Mouse (Mus musculus) neural tube, embryonic 11.5 days (tissue): ENCODE data around the gene Asic3. TPM values are rescaled to one million over a fixed set of nuclear protein-coding genes. Genes with fewer than 3 reads are reported as not detected.
A peak's percentile ranks its signal among the peaks of the same experiment; 100 is the strongest.

Experiments
- ATAC-seq: fragments of 200-750 bp; cut with Nextera tagmentation; 2 replicates; pipeline ENCODE4 v1.8.0; 2017; ENCODE audit warnings: moderate number of reproducible peaks, mild to moderate bottlenecking, moderate TSS enrichment, moderate library complexity; ENCODE audit not compliant: insufficient read depth, low FRiP score, low TSS enrichment
- DNase-seq: peaks from one replicate; pipeline ENCODE4 v3.0.0-alpha.2; 2015; ENCODE audit warnings: low spot score
- H3K27ac ChIP-seq: fragments of 300-500 bp; sonication (generic); 2 replicates; pipeline ENCODE4 v1.5.1; 2014; ENCODE audit warnings: low read depth, mild to moderate bottlenecking, low read length
- H3K27me3 ChIP-seq: fragments of 300-500 bp; sonication (generic); 2 replicates; pipeline ENCODE4 v1.6.1; 2014; ENCODE audit warnings: mild to moderate bottlenecking, low read length, mixed read lengths; ENCODE audit not compliant: control insufficient read depth, insufficient read depth
- H3K36me3 ChIP-seq: fragments of 300-500 bp; sonication (generic); 2 replicates; pipeline ENCODE4 v1.6.1; 2014; ENCODE audit warnings: mild to moderate bottlenecking, low read length, moderate library complexity, mixed read lengths; ENCODE audit not compliant: control insufficient read depth, insufficient read depth
- H3K4me1 ChIP-seq: fragments of 300-500 bp; sonication (generic); 2 replicates; pipeline ENCODE4 v1.6.1; 2014; ENCODE audit warnings: low read length, mixed read lengths; ENCODE audit not compliant: control insufficient read depth, insufficient read depth
- H3K4me2 ChIP-seq: fragments of 300-500 bp; sonication (generic); 2 replicates; pipeline ENCODE4 v1.6.1; 2014; ENCODE audit warnings: low read depth, mild to moderate bottlenecking, moderate library complexity
- H3K4me3 ChIP-seq: fragments of 300-500 bp; sonication (generic); 2 replicates; pipeline ENCODE4 v1.5.1; 2014; ENCODE audit warnings: low read depth, low read length
- H3K9ac ChIP-seq: fragments of 300-500 bp; sonication (generic); 2 replicates; pipeline ENCODE4 v1.6.1; 2014; ENCODE audit warnings: mild to moderate bottlenecking, low read length
- H3K9me3 ChIP-seq: fragments of 300-500 bp; sonication (generic); 2 replicates; pipeline ENCODE4 v1.6.1; 2016; ENCODE audit warnings: low read length; ENCODE audit not compliant: control insufficient read depth
- WGBS: fragments of 180-500 bp; shearing (Covaris S2); extraction: QIAGEN DNeasy Blood & Tissue Kit; methylation state at CpG from one replicate; pipeline ENCODE4 v1.1.7; 2014; 5-methylcytosine and 5-hydroxymethylcytosine counted together
- polyA plus RNA-seq: library from polyadenylated mRNA; unstranded; fragments of >200 nt; fragmentation: Nextera tagmentation; extraction: Ambion mirVana; gene quantifications from 2 replicates; pipeline ENCODE4 v1.2.1, GENCODE M21; 2014

Asic3 gene
- polyA plus RNA-seq, 1 experiment from 2014 or later, result 0.54 TPM

DNA sequence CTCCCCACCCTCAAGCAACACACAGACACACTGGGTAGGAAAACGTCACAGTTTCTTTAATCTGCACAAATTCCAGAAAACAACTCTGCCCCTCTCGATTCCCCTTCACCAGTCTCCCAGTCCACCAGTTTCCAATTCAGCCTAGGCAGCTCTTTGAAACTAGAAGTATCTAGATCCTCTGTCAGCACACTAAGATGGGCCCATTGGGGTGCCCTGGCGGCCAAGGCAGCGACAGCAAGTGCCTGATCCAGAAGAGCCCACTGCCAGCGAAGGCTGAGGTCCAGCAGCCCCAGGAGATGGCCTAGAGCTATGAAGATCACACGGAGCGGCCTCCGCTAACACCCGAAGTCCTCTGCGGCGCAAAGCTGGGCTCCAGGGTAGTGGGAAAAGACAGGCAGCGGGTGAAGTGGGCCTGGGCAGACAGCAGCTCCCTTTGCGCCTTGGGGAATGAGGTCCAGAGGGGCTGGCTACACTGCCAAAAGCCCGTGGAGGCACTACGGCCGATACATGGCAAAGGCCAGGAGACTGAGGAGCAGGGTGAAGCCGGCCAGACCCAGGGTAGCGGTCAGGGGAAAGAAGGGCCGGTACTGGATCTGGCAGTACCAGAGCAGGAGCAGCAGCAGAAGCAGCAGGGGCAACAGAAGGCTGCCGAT is 32.4 kb downstream of the Asic3 start:
- no peaks in the 10 kb centered on the region for H3K27me3 ChIP-seq
- H3K4me2 ChIP-seq, result peak overlapping the region; percentile 90
- peak overlapping the region; percentile 95 for H3K9ac ChIP-seq
- peak overlapping the region; percentile 96 for H3K4me3 ChIP-seq
- H3K9me3 ChIP-seq, result no peaks in the 10 kb centered on the region
- peaks cover 17% of the 10 kb centered on the region for H3K4me1 ChIP-seq
- H3K27ac ChIP-seq, result peak overlapping the region; percentile 60
- no peak for DNase-seq
- ATAC-seq, result no peak
- 56% methylated on average over 20 of the region's 20 CpGs for WGBS
- peaks cover 9% of the 10 kb centered on the region; the same call in 1 of the 2 replicates for H3K36me3 ChIP-seq

DNA sequence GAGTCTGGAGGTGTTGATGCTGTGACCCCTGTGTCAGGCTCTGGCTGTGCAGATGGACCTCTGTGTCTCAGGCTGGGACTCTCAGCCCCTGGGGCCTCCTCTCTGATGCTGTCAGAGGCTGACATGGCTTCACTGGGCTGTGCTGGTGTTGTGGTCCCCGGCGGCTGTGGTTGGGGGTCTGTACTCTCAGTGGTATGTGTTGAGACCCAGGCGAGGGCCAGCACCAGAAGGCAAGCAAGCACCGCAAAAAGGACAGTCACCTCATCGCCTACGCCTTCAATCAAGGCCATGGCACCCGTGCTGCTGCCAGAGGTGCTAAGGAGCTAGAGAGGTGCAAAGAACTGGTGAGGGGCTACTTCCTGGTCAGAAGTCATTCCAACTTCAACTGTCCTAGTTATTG is 33.4 kb downstream of the Asic3 start:
- Histone ChIP-seq H3K4me1 (peaks cover 20% of the 10 kb centered on the region), H3K27me3 (no peaks in the 10 kb centered on the region), H3K4me2 (0 out of 2 replicates have a peak overlapping the region, but pooled peaks have one; percentile 87), H3K4me3 (no peak overlapping the region), H3K36me3 (peaks cover 7% of the 10 kb centered on the region; the same call in 1 of the 2 replicates), H3K27ac (no peak overlapping the region), H3K9me3 (no peaks in the 10 kb centered on the region), H3K9ac (no peak overlapping the region)
- ATAC-seq, result no peak
- no peak for DNase-seq
- 92% methylated on average over 7 of the region's 7 CpGs for WGBS

DNA sequence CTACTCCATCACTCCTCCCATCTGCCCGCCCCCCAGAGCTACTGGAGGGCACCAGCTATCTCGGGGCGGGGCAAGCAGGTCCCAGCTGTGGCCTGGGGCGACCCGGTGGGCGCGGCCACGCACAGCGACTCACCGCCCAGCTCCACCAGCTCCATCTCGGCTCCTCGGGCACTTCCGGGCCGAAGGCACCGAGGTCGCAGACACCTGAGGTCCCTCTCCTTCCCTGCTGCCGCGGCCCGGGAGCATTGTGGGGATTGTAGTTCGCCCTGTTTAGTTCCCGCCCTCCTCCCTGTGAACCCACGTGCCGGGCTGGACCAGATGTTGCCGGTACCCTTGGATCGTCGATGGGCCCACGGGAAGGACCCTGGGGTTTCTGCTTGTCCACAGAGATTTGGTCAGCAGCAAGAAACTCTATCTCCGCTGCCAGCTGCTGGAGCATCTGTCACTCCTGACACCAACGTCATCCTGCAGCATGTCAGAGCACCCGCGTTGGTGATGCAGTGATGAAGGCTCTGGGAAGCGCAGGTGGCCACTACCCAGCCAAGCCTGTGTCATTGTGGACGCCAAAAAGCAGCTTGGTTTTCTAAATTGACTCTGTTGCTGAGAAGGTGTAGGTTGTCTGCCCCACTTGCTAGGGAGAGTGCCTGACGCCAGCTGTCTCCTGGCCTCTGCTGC is 34.6 kb downstream of the Asic3 start, which contains the start of gene Tmub1:
Tmub1 (minus strand) TSS at position 231 of the 675 bp plus-strand sequence.
- Histone ChIP-seq H3K36me3 (0 out of 2 replicates have a peak, but pooled peaks cover 3% of the 10 kb centered on the region), H3K9me3 (no peaks in the 10 kb centered on the region), H3K27ac (peak within 1 kb of the TSS; percentile 56; the same call in 1 of the 2 replicates), H3K9ac (peak within 1 kb of the TSS; percentile 63), H3K4me3 (peak within 1 kb of the TSS; percentile 65), H3K27me3 (no peaks in the 10 kb centered on the region), H3K4me2 (peak within 1 kb of the TSS; percentile 87), H3K4me1 (peaks cover 21% of the 10 kb centered on the region)
- ATAC-seq, result peak; percentile 58
- 3% methylated on average over 34 of the region's 34 CpGs for WGBS
- DNase-seq, result peak; percentile 85

DNA sequence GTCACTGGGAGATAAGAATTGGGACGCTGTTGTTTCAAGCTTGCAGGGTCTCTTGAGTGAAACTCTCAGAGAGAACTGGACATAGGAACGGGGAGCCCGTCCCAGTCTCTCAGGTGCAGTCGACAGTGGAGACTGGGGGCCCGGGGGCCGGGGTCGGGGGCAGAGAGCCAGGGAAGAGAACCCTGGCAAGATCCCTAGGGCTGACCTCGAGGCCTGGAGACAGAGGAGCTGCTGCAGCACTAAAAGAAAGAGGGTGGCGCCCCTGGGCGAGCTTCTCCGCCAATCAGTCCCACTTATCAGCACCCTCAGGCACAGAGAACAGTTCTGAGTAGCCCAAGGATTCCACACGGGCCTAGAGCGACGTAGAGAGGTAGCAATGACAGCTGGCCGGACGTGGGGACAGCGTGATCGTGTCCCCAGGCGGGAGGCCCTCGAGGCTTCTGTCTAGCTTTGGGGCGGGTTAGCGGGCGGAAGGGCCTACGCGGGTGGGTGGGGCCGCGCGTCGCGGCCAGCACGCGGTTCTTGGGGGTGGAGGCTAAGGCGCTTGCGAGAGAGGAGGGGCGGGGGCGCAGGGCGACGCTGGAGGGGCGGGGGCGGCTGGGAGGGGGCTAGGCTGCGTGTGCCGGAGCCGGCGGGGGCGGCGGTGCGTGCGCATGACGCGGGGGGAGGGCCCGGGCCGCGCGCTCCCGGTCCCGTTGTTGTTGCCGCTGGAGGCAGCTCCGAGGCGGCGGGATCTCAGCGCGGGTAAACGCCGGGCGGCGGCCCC is 38.3 kb downstream of the Asic3 start:
- Histone ChIP-seq H3K27ac (peak overlapping the region; percentile 95), H3K36me3 (peaks cover 2% of the 10 kb centered on the region; the same call in 1 of the 2 replicates), H3K9me3 (no peaks in the 10 kb centered on the region), H3K4me2 (peak overlapping the region; percentile 93), H3K4me3 (peak overlapping the region; percentile 92), H3K9ac (peak overlapping the region; percentile 96), H3K27me3 (no peaks in the 10 kb centered on the region), H3K4me1 (peaks cover 41% of the 10 kb centered on the region)
- DNase-seq (peak; percentile 90), ATAC-seq (peak; percentile 64)
- 3% methylated on average over 45 of the region's 66 CpGs for WGBS

- peak within 1 kb of the TSS; percentile 93 for H3K4me2 ChIP-seq
- ATAC-seq, result peak; percentile 10
- no peaks in the 10 kb centered on the region for H3K27me3 ChIP-seq
- DNase-seq, result peak; percentile 55
- peaks cover 2% of the 10 kb centered on the region; the same call in 1 of the 2 replicates for H3K36me3 ChIP-seq
- peak within 1 kb of the TSS; percentile 92 for H3K4me3 ChIP-seq
- peaks cover 40% of the 10 kb centered on the region for H3K4me1 ChIP-seq
- peak within 1 kb of the TSS; percentile 96 for H3K9ac ChIP-seq
- under 1% methylated on average over 41 of the region's 85 CpGs for WGBS
- H3K27ac ChIP-seq, result peak within 1 kb of the TSS; percentile 95
- H3K9me3 ChIP-seq, result no peaks in the 10 kb centered on the region
These were observed 39.0 kb downstream of the Asic3 start, which contains the start of gene Agap3 for GRCm38 (mm10) chr5:24452030-24452690. Gene Agap3 (plus strand): TSS chr5:24452177.

- H3K4me1 ChIP-seq, result peaks cover 37% of the 10 kb centered on the region
- DNase-seq, result peak; percentile 38
These were observed 39.6 kb downstream of the Asic3 start for GRCm38 (mm10) chr5:24452691-24453233.

GRCm38 (mm10) chr5:24453283-24453984 is 40.2 kb downstream of the Asic3 start:
- Histone ChIP-seq H3K4me1 (peaks cover 37% of the 10 kb centered on the region), H3K27ac (peak overlapping the region; percentile 63)
- WGBS, result 5% methylated on average over 5 of the region's 5 CpGs

More at GRCm38 (mm10) chr5:24452691-24453233, 39.6 kb downstream of the Asic3 start:
- Histone ChIP-seq H3K4me3 (peak overlapping the region; percentile 92), H3K36me3 (peaks cover 2% of the 10 kb centered on the region; the same call in 1 of the 2 replicates), H3K27ac (peak overlapping the region; percentile 95), H3K9ac (peak overlapping the region; percentile 96), H3K4me2 (peak overlapping the region; percentile 93), H3K9me3 (no peaks in the 10 kb centered on the region), H3K27me3 (no peaks in the 10 kb centered on the region)
- ATAC-seq, result no peak
- under 1% methylated on average over 28 of the region's 29 CpGs for WGBS

More at GRCm38 (mm10) chr5:24453283-24453984, 40.2 kb downstream of the Asic3 start:
- Histone ChIP-seq H3K4me2 (peak overlapping the region; percentile 93), H3K4me3 (peak overlapping the region; percentile 92), H3K27me3 (no peaks in the 10 kb centered on the region), H3K36me3 (peaks cover 2% of the 10 kb centered on the region; the same call in 1 of the 2 replicates), H3K9me3 (no peaks in the 10 kb centered on the region), H3K9ac (peak overlapping the region; percentile 96)
- no peak for ATAC-seq
- no peak for DNase-seq
